Mouse (Mus musculus) forebrain, embryonic 12.5 days (tissue): ENCODE data around the gene Plxnb3. TPM values are rescaled to one million over a fixed set of nuclear protein-coding genes. Genes with fewer than 3 reads are reported as not detected.

Experiments used
- ATAC-seq: fragments of 200-750 bp; cut with Nextera tagmentation; 2 replicates; pipeline ENCODE4 v1.8.0; 2017; ENCODE audit warnings: moderate TSS enrichment; ENCODE audit not compliant: low FRiP score
- H3K27ac ChIP-seq: fragments of 300-500 bp; sonication (generic); 2 replicates; pipeline ENCODE4 v1.5.1; 2016; ENCODE audit warnings: mild to moderate bottlenecking
- H3K27me3 ChIP-seq: fragments of 300-500 bp; sonication (generic); 2 replicates; pipeline ENCODE4 v1.6.1; 2016; ENCODE audit warnings: mild to moderate bottlenecking
- H3K36me3 ChIP-seq: fragments of 300-500 bp; sonication (generic); replicated peaks from 2 replicates; pipeline ENCODE4 v1.6.1; 2016; ENCODE audit warnings: mild to moderate bottlenecking
- H3K4me1 ChIP-seq: fragments of 300-500 bp; sonication (generic); 2 replicates; pipeline ENCODE4 v1.6.1; 2016
- H3K4me2 ChIP-seq: fragments of 300-500 bp; sonication (generic); 2 replicates; pipeline ENCODE4 v1.6.1; 2016; ENCODE audit warnings: mild to moderate bottlenecking, moderate library complexity
- H3K4me3 ChIP-seq: fragments of 300-500 bp; sonication (generic); replicated peaks from 2 replicates; pipeline ENCODE4 v1.5.1; 2016; ENCODE audit warnings: mild to moderate bottlenecking
- H3K9ac ChIP-seq: fragments of 300-500 bp; sonication (generic); 2 replicates; pipeline ENCODE4 v1.6.1; 2016; ENCODE audit warnings: mild to moderate bottlenecking
- H3K9me3 ChIP-seq: fragments of 300-500 bp; sonication (generic); 2 replicates; pipeline ENCODE4 v1.6.1; 2016
- WGBS: fragments of 180-500 bp; shearing (Covaris S2); methylation state at CpG from one replicate; pipeline ENCODE4 v1.1.7; 2016; 5-methylcytosine and 5-hydroxymethylcytosine counted together
- polyA plus RNA-seq: library from polyadenylated mRNA; unstranded; fragments of >200 nt; fragmentation: Nextera tagmentation; extraction: Ambion mirVana; gene quantifications from 2 replicates; pipeline ENCODE4 v1.2.1, GENCODE M21; 2016

The Plxnb3 gene
- polyA plus RNA-seq, 1 experiment from 2014 or later = 0.08 TPM

GRCm38 (mm10) chrX:73788501-73788900 is 31.6 kb downstream of the Plxnb3 start:
- Histone ChIP-seq H3K9me3 (no peaks in the 10 kb centered on the region), H3K4me1 (peaks cover 21% of the 10 kb centered on the region), H3K9ac (no peak overlapping the region), H3K27ac (no peak overlapping the region), H3K4me3 (no peak overlapping the region), H3K4me2 (peak overlapping the region; percentile 61; the same call in 1 of the 2 replicates), H3K27me3 (no peaks in the 10 kb centered on the region), H3K36me3 (peaks cover 13% of the 10 kb centered on the region; the same call in 1 of the 2 replicates)
- WGBS = 89% methylated on average over 1 of the region's 1 CpGs
- no peak for ATAC-seq

- no peak overlapping the region for H3K4me3 ChIP-seq
Observed at GRCm38 (mm10) chrX:73793039-73793438, 36.1 kb downstream of the Plxnb3 start.

GRCm38 (mm10) chrX:73793505-73793904 is 36.6 kb downstream of the Plxnb3 start:
- peaks cover 26% of the 10 kb centered on the region for H3K36me3 ChIP-seq
- no peak for ATAC-seq
- no peaks in the 10 kb centered on the region for H3K9me3 ChIP-seq
- H3K4me1 ChIP-seq = peaks cover 1% of the 10 kb centered on the region
- no peak overlapping the region for H3K4me3 ChIP-seq
- no peak overlapping the region for H3K9ac ChIP-seq
- H3K4me2 ChIP-seq = no peak overlapping the region
- 22% methylated on average over 1 of the region's 1 CpGs for WGBS
- H3K27me3 ChIP-seq = no peaks in the 10 kb centered on the region
- peak overlapping the region; percentile 31; the same call in 1 of the 2 replicates for H3K27ac ChIP-seq

More at GRCm38 (mm10) chrX:73793039-73793438, 36.1 kb downstream of the Plxnb3 start:
- H3K4me1 ChIP-seq = peaks cover 6% of the 10 kb centered on the region
- no peak for ATAC-seq
- H3K9ac ChIP-seq = no peak overlapping the region
- H3K27ac ChIP-seq = no peak overlapping the region
- no peak overlapping the region for H3K4me2 ChIP-seq
- H3K9me3 ChIP-seq = no peaks in the 10 kb centered on the region
- H3K27me3 ChIP-seq = no peaks in the 10 kb centered on the region
- peaks cover 26% of the 10 kb centered on the region for H3K36me3 ChIP-seq

GRCm38 (mm10) chrX:73797511-73797910 is 40.6 kb downstream of the Plxnb3 start:
- Histone ChIP-seq H3K4me3 (no peak overlapping the region), H3K4me1 (no peaks in the 10 kb centered on the region), H3K27ac (no peak overlapping the region), H3K27me3 (no peaks in the 10 kb centered on the region), H3K9me3 (no peaks in the 10 kb centered on the region), H3K9ac (no peak overlapping the region), H3K36me3 (peaks cover 13% of the 10 kb centered on the region; the same call in 1 of the 2 replicates), H3K4me2 (no peak overlapping the region)
- no peak for ATAC-seq
- WGBS = 85% methylated on average over 2 of the region's 2 CpGs

- ATAC-seq = peak; percentile 77
- Histone ChIP-seq H3K9me3 (no peaks in the 10 kb centered on the region), H3K27me3 (no peaks in the 10 kb centered on the region), H3K27ac (no peak overlapping the region), H3K36me3 (peaks cover 13% of the 10 kb centered on the region; the same call in 1 of the 2 replicates), H3K4me3 (no peak overlapping the region), H3K4me2 (no peak overlapping the region), H3K4me1 (no peaks in the 10 kb centered on the region), H3K9ac (no peak overlapping the region)
- 51% methylated on average over 9 of the region's 9 CpGs for WGBS
Observed at GRCm38 (mm10) chrX:73798502-73798901, 41.6 kb downstream of the Plxnb3 start.

GRCm38 (mm10) chrX:73805814-73806213 is 48.9 kb downstream of the Plxnb3 start:
- Histone ChIP-seq H3K4me3 (no peak overlapping the region), H3K27me3 (no peaks in the 10 kb centered on the region), H3K4me2 (no peak overlapping the region), H3K27ac (no peak overlapping the region), H3K4me1 (peaks cover 9% of the 10 kb centered on the region), H3K36me3 (no peaks in the 10 kb centered on the region), H3K9me3 (no peaks in the 10 kb centered on the region), H3K9ac (no peak overlapping the region)
- peak; percentile 49; the same call in 1 of the 2 replicates for ATAC-seq
- WGBS = 69% methylated on average over 1 of the region's 1 CpGs

- Histone ChIP-seq H3K9ac (peak overlapping the region; percentile 44), H3K36me3 (no peaks in the 10 kb centered on the region), H3K4me3 (peak overlapping the region; percentile 25), H3K4me2 (peak overlapping the region; percentile 45), H3K4me1 (0 out of 2 replicates have a peak, but pooled peaks cover 3% of the 10 kb centered on the region), H3K27me3 (no peaks in the 10 kb centered on the region), H3K9me3 (no peaks in the 10 kb centered on the region), H3K27ac (peak overlapping the region; percentile 53; the same call in 1 of the 2 replicates)
- WGBS = 24% methylated on average over 11 of the region's 14 CpGs
- peak; percentile 89 for ATAC-seq
Observed at GRCm38 (mm10) chrX:73815072-73815471, 58.2 kb downstream of the Plxnb3 start.

GRCm38 (mm10) chrX:73816596-73817314 is 59.9 kb downstream of the Plxnb3 start:
- ATAC-seq = no peak
- no peaks in the 10 kb centered on the region for H3K27me3 ChIP-seq
- no peak overlapping the region for H3K27ac ChIP-seq
- no peak overlapping the region for H3K4me3 ChIP-seq
- 54% methylated on average over 3 of the region's 3 CpGs for WGBS
- H3K4me2 ChIP-seq = no peak overlapping the region
- H3K36me3 ChIP-seq = no peaks in the 10 kb centered on the region
- 0 out of 2 replicates have a peak, but pooled peaks cover 3% of the 10 kb centered on the region for H3K4me1 ChIP-seq
- no peak overlapping the region for H3K9ac ChIP-seq
- no peaks in the 10 kb centered on the region for H3K9me3 ChIP-seq

Other genes with a start within 250 kb of the Plxnb3 start
- gene Dusp9, start 117.7 kb upstream of the Plxnb3 start, polyA plus RNA-seq = 3.7 and 5.4 TPM in 2 replicates
- gene Pnck, start 97.0 kb upstream of the Plxnb3 start, polyA plus RNA-seq = 31.2 and 32.1 TPM in 2 replicates
- gene Slc6a8, start 83.9 kb upstream of the Plxnb3 start, polyA plus RNA-seq = 7.5 and 8.0 TPM in 2 replicates
- gene Bcap31, start 40.9 kb upstream of the Plxnb3 start, polyA plus RNA-seq = 105 and 117 TPM in 2 replicates
- 9.2 and 10.4 TPM in 2 replicates for gene Abcd1, start 40.5 kb upstream of the Plxnb3 start, polyA plus RNA-seq
- 0.95 and 1.3 TPM in 2 replicates for gene Srpk3, start 17.3 kb downstream of the Plxnb3 start, polyA plus RNA-seq
- gene Idh3g, start 29.8 kb downstream of the Plxnb3 start, polyA plus RNA-seq = 163 and 164 TPM in 2 replicates
- gene Ssr4, start 29.9 kb downstream of the Plxnb3 start, polyA plus RNA-seq = 106 and 117 TPM in 2 replicates
- gene Pdzd4, start 67.9 kb downstream of the Plxnb3 start, polyA plus RNA-seq = 2.3 and 2.6 TPM in 2 replicates
- 0.29 TPM in 1 of 2 replicates, not detected in the other for gene Avpr2, start 135.0 kb downstream of the Plxnb3 start, polyA plus RNA-seq
- gene L1cam, start 139.0 kb downstream of the Plxnb3 start, polyA plus RNA-seq = 33.1 and 37.4 TPM in 2 replicates
- 1.8 and 3.6 TPM in 2 replicates for gene Arhgap4, start 164.8 kb downstream of the Plxnb3 start, polyA plus RNA-seq
- gene Naa10, start 164.9 kb downstream of the Plxnb3 start, polyA plus RNA-seq = 115 and 117 TPM in 2 replicates
- 10.9 and 11.7 TPM in 2 replicates for gene Renbp, start 173.8 kb downstream of the Plxnb3 start, polyA plus RNA-seq
- 85.9 and 101 TPM in 2 replicates for gene Hcfc1, start 209.3 kb downstream of the Plxnb3 start, polyA plus RNA-seq